Mouse (Mus musculus): Measurements from ENCODE around the gene Gm21904.
"Not testable (repeated sequence)": the region's sequence is repeated elsewhere in the genome, so short reads cannot be mapped to it uniquely, and the experiment has no call there.

The Gm21904 gene

DNA sequence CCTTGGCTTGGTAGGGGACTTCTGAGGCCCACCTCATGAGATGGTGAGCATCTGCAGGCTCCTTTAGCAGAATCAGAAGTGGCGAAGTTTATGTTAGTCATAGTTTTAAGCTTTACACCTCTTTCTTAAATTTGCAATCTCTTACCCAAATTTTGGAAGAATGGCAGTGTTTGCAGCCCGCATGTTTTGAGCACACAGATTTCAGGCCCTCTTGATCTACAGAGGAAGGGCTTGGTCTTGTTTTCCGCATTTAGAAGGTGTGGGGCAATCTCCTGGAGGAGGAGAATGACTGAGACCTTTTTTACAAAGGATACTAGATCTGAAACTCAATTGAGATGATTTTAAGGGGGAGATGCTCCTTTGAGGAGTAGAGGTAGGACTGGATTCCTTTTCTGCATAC lies at the start of gene Gm21904:
TSS of gene Gm21904 (minus strand) at position 101 of the 400 bp plus-strand sequence.
- not testable (repeated sequence) for DNase-seq (ENCODE audit: low read depth, low spot score)

DNA sequence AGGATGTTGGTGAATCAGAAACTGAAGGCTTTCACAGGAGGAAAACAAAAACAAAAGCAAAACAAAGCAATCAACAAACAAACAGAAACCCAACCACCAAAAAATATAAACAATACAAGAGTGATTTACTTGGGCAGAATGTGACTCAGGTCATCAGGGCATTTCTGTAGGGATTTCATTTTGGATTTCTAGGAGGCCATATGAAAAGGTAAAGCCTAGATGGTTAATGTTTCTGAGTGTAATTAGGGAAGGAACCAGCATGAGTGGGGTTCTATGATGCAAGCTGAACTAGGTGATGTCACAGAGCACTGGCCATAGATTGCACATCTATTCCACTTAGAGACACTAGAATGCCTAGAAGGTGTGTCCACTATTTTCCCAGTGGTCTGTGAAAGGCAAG lies 28.4 kb upstream of the Gm21904 start, which contains the start of the genes Gm20772 and Gm20831:
TSS of gene Gm20772 (plus strand) at position 301 of the 400 bp plus-strand sequence.
TSS of gene Gm20831 (plus strand) at position 301 of the 400 bp plus-strand sequence.
- DNase-seq (ENCODE audit: low read depth, low spot score), result not testable (repeated sequence)
